Mouse (Mus musculus): ENCODE results near the gene Kcnd3.

GRCm38 (mm10) chr3:105529700-105530099 is 77.6 kb downstream of the Kcnd3 start:
- no peak for TF ChIP-seq GATA1 (IDR thresholded peaks at IDR 0.05; ENCODE audit: low read length)
- TF ChIP-seq TAL1 (IDR thresholded peaks at IDR 0.05; ENCODE audit: low read length) = no peak

All from erythroblast, embryonic 14.5 days (primary cell).